Mouse (Mus musculus): ENCODE data around the gene Abhd2.

DNA sequence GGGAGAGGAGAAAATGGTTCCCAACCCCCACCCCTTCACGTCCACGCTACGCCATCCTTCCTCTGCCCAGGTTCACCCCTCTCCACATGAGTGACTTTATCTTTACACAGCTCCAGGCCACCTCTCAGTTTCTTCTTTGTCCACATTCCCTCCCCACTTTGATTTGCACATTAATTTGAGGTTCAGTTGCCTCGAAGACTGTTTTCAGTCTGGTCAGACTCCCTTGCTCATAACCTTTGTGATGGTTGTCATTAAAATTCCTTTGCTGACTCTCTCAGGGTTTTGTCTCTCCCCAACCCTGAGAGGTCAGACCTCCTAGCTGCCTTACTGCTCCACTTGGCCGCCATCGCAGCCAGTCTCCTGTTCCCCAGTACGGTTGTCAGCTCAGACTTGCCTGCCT, 121.7 kb downstream of the Abhd2 start:
- TF ChIP-seq CTCF (IDR thresholded peaks at IDR 0.05; ENCODE audit: low read depth, low read length) (no peak), EP300 (IDR thresholded peaks at IDR 0.05; ENCODE audit: insufficient read depth, low read depth, low read length) (peak; percentile 23; the same call in 1 of the 2 replicates), POLR2A (IDR thresholded peaks at IDR 0.05; ENCODE audit: insufficient read depth, low read length) (no peak)
